Comparison of ENCODE assay signal across 14 mouse cellular contexts in genomic region chr16:12800181-12800580, GRCm38 (mm10).
DNase-seq lines count a peak whose midpoint lies in the region; ATAC-seq lines count a peak whose summit lies in the region.
"Had no signal": no experiment of that assay in that cellular context is flagged by ENCODE, and none has a peak within 500 bp of the region (broad histone marks: within the 10 kb centered on the region; RNA-seq: fewer than 3 reads in every experiment).

No protein-coding gene starts in this region.

- H3K27me3 ChIP-seq in forebrain, embryonic 14.5 days (replicated peaks; ENCODE audit: control insufficient read depth, insufficient read depth, low read length), result no peaks in the 10 kb centered on the region
- H3K27me3 ChIP-seq in forebrain, embryonic 12.5 days, result no peaks in the 10 kb centered on the region
- no peaks in the 10 kb centered on the region for H3K27me3 ChIP-seq in midbrain, embryonic 15.5 days (replicated peaks)
- no peaks in the 10 kb centered on the region for H3K27me3 ChIP-seq in midbrain, embryonic 10.5 days (ENCODE audit: low read depth, poor library complexity, severe bottlenecking)
- no peaks in the 10 kb centered on the region for H3K27me3 ChIP-seq in forebrain, embryonic 16.5 days (replicated peaks; ENCODE audit: control insufficient read depth, insufficient read depth, low read length)

- WGBS in forebrain, embryonic 14.5 days, result 81% methylated on average over 1 of the region's 1 CpGs
- 79% methylated on average over 1 of the region's 1 CpGs for WGBS in forebrain, embryonic 12.5 days
- WGBS in midbrain, embryonic 15.5 days, result 37% methylated on average over 1 of the region's 1 CpGs
- WGBS in midbrain, embryonic 10.5 days, result 82% methylated on average over 1 of the region's 1 CpGs
- 39% methylated on average over 1 of the region's 1 CpGs for WGBS in forebrain, embryonic 16.5 days

- no peak overlapping the region for H3K4me3 ChIP-seq in forebrain, embryonic 14.5 days (ENCODE audit: low read depth, low read length)
- no peak overlapping the region for H3K4me3 ChIP-seq in forebrain, embryonic 12.5 days (replicated peaks)
- no peak overlapping the region for H3K4me3 ChIP-seq in midbrain, embryonic 15.5 days
- H3K4me3 ChIP-seq in midbrain, embryonic 10.5 days, result no peak overlapping the region
- H3K4me3 ChIP-seq in forebrain, embryonic 16.5 days (replicated peaks; ENCODE audit: low read length), result no peak overlapping the region
- H3K4me3 ChIP-seq: heart, adult 2 months had no signal

- H3K4me2 ChIP-seq in forebrain, embryonic 14.5 days (ENCODE audit: low read length), result no peak overlapping the region
- no peak overlapping the region for H3K4me2 ChIP-seq in forebrain, embryonic 12.5 days
- no peak overlapping the region for H3K4me2 ChIP-seq in midbrain, embryonic 15.5 days
- no peak overlapping the region for H3K4me2 ChIP-seq in forebrain, embryonic 16.5 days (ENCODE audit: low read length)

- H3K36me3 ChIP-seq in forebrain, embryonic 14.5 days (ENCODE audit: control insufficient read depth, insufficient read depth, low read length), result no peaks in the 10 kb centered on the region
- no peaks in the 10 kb centered on the region for H3K36me3 ChIP-seq in forebrain, embryonic 12.5 days (replicated peaks)
- H3K36me3 ChIP-seq in midbrain, embryonic 15.5 days (replicated peaks), result no peaks in the 10 kb centered on the region
- H3K36me3 ChIP-seq in midbrain, embryonic 10.5 days, result no peaks in the 10 kb centered on the region
- H3K36me3 ChIP-seq in forebrain, embryonic 16.5 days (ENCODE audit: control insufficient read depth, insufficient read depth), result no peaks in the 10 kb centered on the region

- ATAC-seq in forebrain, embryonic 14.5 days, result peak; percentile 29; the same call in 1 of the 2 replicates
- no peak for ATAC-seq in forebrain, embryonic 12.5 days (ENCODE audit: low FRiP score)
- peak; percentile 90 for ATAC-seq in midbrain, embryonic 15.5 days (replicated peaks)
- peak; percentile 84 for ATAC-seq in forebrain, embryonic 16.5 days
- no peak for ATAC-seq in granulocyte monocyte progenitor cell, adult 5-6 weeks (replicated peaks; ENCODE audit: poor library complexity, severe bottlenecking)
- ATAC-seq: inflammation-experienced regulatory T-cells, adult 6 months had no signal

- H3K9me3 ChIP-seq in forebrain, embryonic 14.5 days (replicated peaks; ENCODE audit: control insufficient read depth, low read length), result no peaks in the 10 kb centered on the region
- no peaks in the 10 kb centered on the region for H3K9me3 ChIP-seq in forebrain, embryonic 12.5 days
- no peaks in the 10 kb centered on the region for H3K9me3 ChIP-seq in midbrain, embryonic 15.5 days
- no peaks in the 10 kb centered on the region for H3K9me3 ChIP-seq in midbrain, embryonic 10.5 days (replicated peaks)
- no peaks in the 10 kb centered on the region for H3K9me3 ChIP-seq in forebrain, embryonic 16.5 days (ENCODE audit: control insufficient read depth, low read length)

- intact Hi-C loops in gastrocnemius, postnatal 36 days (cut with DNase I), result no loop called here

- no peaks in the 10 kb centered on the region for H3K4me1 ChIP-seq in forebrain, embryonic 14.5 days (ENCODE audit: control insufficient read depth, insufficient read depth, low read length)
- H3K4me1 ChIP-seq in forebrain, embryonic 12.5 days, result no peaks in the 10 kb centered on the region
- no peaks in the 10 kb centered on the region for H3K4me1 ChIP-seq in midbrain, embryonic 15.5 days
- no peaks in the 10 kb centered on the region for H3K4me1 ChIP-seq in midbrain, embryonic 10.5 days
- peaks cover 7% of the 10 kb centered on the region; the same call in 1 of the 2 replicates for H3K4me1 ChIP-seq in forebrain, embryonic 16.5 days (replicated peaks; ENCODE audit: control insufficient read depth, insufficient read depth, low read length)

- H3K27ac ChIP-seq in forebrain, embryonic 14.5 days (ENCODE audit: low read depth, low read length), result no peak overlapping the region
- no peak overlapping the region for H3K27ac ChIP-seq in forebrain, embryonic 12.5 days
- H3K27ac ChIP-seq in midbrain, embryonic 15.5 days, result 0 out of 2 replicates have a peak overlapping the region, but pooled peaks have one; percentile 7
- no peak overlapping the region for H3K27ac ChIP-seq in midbrain, embryonic 10.5 days (replicated peaks)
- peak overlapping the region; percentile 61 for H3K27ac ChIP-seq in forebrain, embryonic 16.5 days (ENCODE audit: low read length)
- H3K27ac ChIP-seq: heart, adult 2 months; kidney, postnatal 0 days had no signal

- peak; percentile 51 for DNase-seq in forebrain, embryonic 14.5 days (ENCODE audit: low spot score)
- DNase-seq in midbrain, embryonic 10.5 days (ENCODE audit: low spot score), result no peak
- peak; percentile 7 to 42 for DNase-seq in right cerebral cortex, postnatal 36 days (ENCODE audit: low spot score in 2 of 2)
- DNase-seq in gastrocnemius, postnatal 36 days, result no peak
- DNase-seq: adrenal gland, postnatal 25 days; cerebellum, adult 11 months; heart, adult 2 months; heart, postnatal 10 days had no signal

- no peak overlapping the region for H3K9ac ChIP-seq in forebrain, embryonic 14.5 days (ENCODE audit: low read length)
- no peak overlapping the region for H3K9ac ChIP-seq in forebrain, embryonic 12.5 days
- H3K9ac ChIP-seq in midbrain, embryonic 15.5 days, result no peak overlapping the region
- no peak overlapping the region for H3K9ac ChIP-seq in forebrain, embryonic 16.5 days (replicated peaks; ENCODE audit: low read depth, low read length)

Comparison
In these comparisons a context has a peak if more than half of its experiments do, and no peak if none do; other contexts are left out.
1. ATAC-seq: peak in forebrain, embryonic 14.5 days (single experiment), midbrain, embryonic 15.5 days (single experiment) and forebrain, embryonic 16.5 days (single experiment); none in forebrain, embryonic 12.5 days (single experiment) and granulocyte monocyte progenitor cell, adult 5-6 weeks (single experiment).
2. H3K27ac ChIP-seq: peak in midbrain, embryonic 15.5 days (single experiment) and forebrain, embryonic 16.5 days (single experiment); none in forebrain, embryonic 14.5 days (single experiment), forebrain, embryonic 12.5 days (single experiment) and midbrain, embryonic 10.5 days (single experiment).
3. DNase-seq: peak in forebrain, embryonic 14.5 days (single experiment) and right cerebral cortex, postnatal 36 days (2 of 2); none in midbrain, embryonic 10.5 days (single experiment) and gastrocnemius, postnatal 36 days (0 of 2).